Mouse (Mus musculus) liver, embryonic 14.5 days (tissue): ENCODE results near the gene Pnmal2.
A peak's percentile ranks its signal among the peaks of the same experiment; 100 is the strongest.

ENCODE experiments used
- CTCF ChIP-seq: IDR thresholded peaks from 2 replicates; pipeline ENCODE4 v1.5.1; 2016; ENCODE audit warnings: antibody characterized with exemption, low read depth, control low read depth
- EP300 ChIP-seq: IDR thresholded peaks from 2 replicates; pipeline ENCODE4 v1.6.1; 2016; ENCODE audit warnings: antibody characterized with exemption, low read depth

DNA sequence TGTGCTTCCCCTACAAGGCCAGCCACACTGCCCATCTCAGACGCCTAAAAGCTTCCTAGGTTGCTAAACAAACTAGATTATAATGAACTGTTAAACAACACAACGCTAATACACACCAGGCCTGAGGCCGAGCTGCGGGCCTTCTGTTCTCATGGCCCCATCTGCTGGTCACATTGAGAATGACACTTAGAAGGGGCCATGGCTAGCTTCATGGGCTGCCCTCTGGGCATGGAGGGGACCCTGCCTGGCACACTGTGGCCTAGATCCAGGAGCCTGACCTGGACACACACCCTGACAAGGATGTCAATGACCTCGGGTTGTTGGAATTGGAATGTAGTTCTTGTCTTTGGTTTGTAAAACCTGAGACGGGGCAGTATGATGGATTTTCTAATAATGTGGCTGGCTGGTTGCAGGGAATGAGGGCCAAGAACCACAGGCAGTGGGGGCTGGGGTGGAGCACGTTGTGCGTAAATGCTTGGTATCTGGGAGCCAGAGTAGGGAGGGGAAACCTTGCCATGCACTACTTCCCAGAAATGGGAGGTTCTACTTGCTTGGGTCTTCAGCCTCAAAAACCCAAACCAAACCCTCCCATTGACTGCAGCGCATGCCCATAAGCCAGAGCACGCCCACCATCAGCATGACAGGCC is 30.6 kb upstream of the Pnmal2 start:
- TF ChIP-seq CTCF (peak; percentile 95), EP300 (no peak)
